Mouse (Mus musculus) lung, postnatal 14 days (tissue): Measurements from ENCODE around the gene Nat14.
"Not testable (repeated sequence)": the region's sequence is repeated elsewhere in the genome, so short reads cannot be mapped to it uniquely, and the experiment has no call there.

Experiments
- DNase-seq: peaks from one replicate; pipeline ENCODE4 v3.0.0; 2021

Nat14 gene

DNA sequence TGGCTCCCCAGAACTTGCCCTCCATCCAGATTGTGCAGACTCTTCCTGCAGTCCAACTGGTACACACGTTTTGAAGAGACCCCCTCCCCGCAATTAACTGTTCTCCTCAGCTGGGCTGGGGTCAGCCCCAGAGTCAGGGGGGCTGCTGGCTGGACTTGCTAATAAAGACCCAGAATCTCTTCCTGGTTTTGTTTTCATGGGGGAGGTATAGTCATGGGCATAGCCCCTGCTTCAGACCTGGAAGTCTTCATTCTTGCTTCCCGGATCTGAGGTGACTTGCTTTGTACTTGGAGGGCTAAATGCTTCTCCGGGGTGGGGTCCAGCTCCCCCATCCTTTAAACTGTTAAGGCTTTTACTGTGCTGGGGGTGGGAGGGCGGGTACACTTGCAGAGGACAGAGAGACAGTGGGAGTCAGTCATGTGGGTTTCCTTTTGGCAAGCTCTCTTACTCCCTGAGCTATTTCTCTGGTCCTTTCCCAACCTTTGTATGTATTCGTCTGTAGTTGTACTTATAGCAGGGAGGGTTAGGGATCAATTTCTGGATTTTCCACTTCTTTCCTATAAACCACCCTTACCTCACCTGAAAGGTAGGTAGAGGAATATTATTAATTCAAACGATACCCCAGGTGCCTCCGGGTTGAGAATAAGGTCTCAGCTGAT, at the start of gene Nat14:
TSS of gene Nat14 (plus strand) at position 205 of the 659 bp plus-strand sequence.
- DNase-seq = no peak

DNA sequence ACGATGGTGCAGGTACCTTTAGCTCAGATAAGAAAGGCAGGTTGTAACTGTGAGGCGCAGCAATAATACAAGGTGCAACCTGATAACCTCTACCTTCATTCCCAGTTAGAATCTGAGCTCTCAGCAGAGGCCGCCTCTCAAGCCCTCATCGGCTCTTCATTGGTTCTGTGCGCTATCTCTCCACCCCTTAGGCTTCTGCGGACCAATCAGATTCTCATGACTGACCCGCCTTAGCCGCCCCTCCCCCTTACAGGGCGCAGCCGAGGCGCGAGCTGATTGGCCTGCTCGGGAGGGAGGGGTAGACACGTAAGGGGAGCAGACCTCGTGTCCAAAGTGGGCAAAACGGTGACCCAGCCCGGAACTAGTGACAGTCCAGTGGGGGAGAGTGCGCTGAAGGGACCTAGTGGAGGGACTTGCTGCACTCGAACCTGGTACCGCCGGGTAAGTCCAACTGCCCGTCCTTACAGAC, 45.0 kb upstream of the Nat14 start, which contains the start of gene Isoc2a:
TSS of gene Isoc2a (plus strand) at position 401 of the 469 bp plus-strand sequence.
- peak; percentile 87 for DNase-seq

DNA sequence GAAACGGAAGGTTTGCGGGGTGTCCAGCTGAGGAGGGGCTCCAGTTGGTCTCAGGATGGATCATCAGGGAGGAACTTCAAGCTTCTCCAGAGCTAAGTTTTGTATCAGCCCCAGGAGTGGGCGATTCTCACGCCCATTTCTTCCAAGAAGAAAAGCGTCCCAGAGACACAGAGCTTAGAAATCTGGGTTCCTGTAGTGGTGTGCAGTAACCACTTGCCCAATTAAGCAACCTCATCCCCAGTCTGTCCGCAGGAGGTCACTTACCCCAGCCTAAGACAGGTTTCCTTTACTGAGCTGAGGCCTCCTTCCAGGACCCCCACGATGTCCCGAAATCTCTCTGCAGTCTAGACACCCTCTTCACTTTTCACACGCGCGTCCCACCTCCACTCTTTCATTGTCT, 44.6 kb upstream of the Nat14 start:
- no peak for DNase-seq

DNA sequence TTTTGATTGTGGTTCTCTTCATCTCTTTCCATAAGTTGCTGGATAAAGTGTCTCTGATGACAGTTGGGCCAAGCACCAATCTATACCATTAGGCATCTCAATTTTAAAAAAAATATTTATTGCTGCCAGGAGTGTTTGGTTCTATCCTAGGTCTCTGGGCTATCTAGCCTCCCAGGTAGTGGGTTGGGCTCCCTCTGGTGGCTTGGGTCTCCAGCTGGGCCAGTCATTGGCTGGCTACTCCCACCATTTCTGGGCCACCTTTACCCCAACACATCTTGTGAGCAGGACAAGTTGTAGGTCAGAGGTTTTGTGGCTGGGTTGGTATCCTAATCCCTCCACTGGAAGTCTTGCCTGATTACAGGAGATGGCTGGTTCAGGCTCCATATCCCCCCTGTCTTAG, 43.6 kb upstream of the Nat14 start:
- peak; percentile 28 for DNase-seq

DNA sequence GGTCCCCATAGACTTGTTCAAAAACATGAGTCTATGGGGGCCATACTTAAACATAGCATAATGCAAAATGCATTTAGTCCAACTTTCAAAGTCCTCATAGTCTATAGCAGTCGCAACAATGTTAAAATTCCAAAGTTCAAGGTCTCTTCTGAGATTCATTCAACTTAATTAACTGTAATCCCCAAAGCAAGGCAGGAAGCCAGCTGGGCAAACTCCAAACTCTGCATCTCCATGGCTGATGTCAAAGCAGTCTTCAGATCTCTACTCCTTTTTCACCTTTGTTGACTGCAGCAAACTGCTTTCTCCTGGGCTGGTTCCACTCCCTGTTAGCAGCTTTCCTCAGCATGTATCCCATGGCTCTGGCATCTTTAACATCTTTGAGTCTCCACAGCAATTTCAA, 42.8 kb upstream of the Nat14 start:
- not testable (repeated sequence) for DNase-seq

DNA sequence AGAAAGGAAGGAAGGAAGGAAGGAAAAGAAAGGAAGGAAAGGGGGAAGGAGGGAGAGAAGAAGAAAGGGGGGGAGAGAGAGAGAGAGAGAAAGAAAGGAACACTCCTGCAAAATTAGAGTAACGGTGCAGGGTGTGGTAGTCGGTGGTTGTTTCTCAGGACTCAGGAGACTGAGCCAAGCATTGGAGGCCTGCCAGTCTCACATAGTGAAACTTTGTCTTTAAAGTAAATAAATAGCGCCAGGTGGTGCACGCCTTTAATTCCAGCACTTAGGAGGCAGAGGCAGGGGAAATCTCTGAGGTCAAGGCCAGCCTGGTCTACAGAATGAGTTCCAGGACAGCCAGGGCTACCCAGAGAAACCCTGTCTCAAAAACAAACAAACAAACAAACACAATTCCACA, 35.1 kb upstream of the Nat14 start:
- peak; percentile 39 for DNase-seq

DNA sequence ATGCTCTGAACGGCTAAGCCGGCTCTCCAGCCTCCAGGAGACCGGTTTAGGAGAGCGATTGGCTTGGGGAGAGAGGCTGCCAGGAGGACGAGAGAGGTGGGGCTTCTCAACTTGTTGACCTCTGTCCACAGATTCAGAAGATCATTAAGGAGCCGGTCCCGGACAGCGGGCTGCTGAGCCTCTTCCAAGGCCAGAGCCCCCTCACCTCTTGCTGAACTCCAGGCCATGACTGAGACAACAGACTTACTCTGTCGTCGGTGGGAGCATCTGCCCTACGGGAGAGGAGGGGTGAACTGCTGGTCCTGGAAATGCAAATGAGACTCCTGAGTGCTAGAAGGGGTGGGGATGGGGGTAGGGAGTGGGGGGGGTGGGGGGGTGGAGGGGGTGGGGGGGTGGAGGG, 26.6 kb upstream of the Nat14 start:
- DNase-seq = no peak

DNA sequence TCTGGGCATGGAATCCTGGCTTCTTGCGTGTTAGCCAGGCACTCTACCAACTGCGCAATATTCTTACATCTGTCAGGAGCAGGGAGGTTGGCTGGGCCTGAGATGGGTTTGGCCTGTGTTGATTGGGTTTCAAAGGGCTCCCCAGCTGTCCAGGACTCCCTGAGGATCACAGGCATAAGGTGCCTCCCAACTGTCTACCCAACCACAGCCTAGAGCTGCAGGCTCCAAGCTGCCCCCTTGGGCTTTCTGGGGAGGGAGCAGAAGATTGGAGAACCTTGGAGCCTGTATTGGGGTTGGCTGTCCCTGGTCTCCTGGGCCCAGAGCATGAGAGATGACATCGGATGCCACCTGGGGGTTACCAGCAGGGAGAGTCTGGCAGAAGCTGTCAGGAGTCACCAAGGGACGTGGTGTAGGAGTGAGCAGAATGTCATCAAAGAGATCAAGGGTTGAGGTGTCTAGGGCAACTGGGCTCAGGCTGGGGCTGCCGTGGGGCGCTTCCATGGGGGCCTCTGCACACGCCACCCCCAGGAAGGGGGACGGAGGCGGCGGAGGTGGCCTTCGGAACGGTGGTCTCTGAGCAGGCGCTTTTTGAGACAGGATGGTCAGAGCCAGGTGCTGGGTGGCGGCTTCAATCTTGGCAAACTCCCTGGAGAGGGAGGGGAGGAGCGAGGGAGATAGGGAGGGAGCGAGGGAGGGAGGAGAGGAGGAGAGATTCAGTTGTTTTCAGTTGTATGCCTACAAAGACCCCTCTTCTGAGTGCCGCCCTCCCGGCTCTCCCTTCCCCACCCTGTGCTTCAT, 22.8 kb upstream of the Nat14 start:
- no peak for DNase-seq

DNA sequence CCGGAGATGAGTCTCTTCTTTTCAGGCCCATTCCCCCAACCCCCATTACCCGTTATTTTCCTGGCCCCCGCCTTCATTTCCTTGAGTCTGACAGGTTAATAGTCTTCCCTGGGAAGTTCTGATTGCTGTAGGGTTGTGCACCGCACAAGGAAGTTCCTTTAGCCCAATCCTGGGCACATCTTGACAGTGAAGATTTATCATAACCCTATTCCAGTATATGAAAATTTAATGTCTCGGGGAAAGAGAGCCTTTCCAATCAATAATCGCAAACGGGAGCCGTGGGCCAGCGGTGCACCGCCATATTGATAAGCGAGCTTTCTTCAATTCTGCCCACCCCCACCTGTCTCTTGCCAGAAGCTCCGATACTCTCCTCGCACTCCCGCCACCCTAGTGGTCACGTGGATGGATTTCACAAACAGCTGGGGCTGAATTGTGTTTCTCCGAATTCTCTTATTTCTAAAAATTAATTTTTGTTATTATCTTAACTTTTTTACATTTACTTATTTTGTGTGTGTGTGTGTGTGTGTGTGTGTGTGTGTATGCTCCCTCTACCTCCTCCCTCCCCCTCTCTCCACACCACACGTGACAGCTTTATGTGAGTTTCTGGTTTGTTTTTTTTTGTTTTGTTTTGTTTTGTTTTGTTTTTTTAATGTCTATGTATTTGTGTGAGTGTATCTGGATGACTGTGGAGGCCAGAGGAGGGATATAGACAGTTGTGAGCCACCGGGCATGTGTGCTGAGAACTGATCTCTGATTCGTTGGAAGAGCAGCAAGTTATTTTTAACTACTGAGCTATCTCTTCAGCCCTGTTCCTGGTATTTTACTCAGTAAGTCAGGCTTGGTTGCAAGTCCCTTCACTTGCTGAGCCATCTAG, 21.9 kb upstream of the Nat14 start:
- DNase-seq = peak; percentile 32

DNA sequence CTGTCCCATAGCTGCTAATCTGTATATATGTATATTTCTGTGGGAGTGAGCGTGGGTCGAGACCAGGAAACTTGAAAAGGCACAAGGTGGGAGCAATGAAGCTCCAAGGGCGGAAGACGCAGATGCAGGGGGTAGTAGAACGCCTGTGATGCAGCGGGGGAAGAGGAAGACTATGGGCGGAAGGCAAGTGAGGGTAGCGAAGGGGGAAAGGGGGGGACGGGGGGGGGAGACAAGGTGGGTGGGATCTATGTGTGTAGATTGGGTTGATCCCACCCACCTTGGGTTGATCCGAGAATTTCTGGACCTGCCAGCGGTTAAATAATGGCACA, 21.3 kb upstream of the Nat14 start:
- no peak for DNase-seq

DNA sequence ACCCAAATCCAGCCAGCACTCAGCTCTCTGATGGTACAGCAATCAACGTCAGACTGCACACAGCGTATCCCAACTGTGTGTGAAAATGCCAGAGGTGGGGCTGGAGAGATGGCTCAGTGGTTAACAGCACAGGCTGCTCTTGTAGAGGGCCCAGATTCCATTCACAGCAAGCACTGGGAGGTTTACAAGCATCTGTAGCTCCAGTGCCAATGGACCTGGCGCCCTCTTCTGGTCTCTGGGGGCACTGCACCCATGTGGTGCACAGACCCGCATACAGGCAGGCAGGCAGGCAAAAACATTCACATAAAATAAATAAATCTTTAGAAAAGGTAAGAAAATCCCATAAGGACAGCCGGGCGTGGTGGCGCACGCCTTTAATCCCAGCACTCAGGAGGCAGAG, 20.7 kb upstream of the Nat14 start:
- DNase-seq = no peak

DNA sequence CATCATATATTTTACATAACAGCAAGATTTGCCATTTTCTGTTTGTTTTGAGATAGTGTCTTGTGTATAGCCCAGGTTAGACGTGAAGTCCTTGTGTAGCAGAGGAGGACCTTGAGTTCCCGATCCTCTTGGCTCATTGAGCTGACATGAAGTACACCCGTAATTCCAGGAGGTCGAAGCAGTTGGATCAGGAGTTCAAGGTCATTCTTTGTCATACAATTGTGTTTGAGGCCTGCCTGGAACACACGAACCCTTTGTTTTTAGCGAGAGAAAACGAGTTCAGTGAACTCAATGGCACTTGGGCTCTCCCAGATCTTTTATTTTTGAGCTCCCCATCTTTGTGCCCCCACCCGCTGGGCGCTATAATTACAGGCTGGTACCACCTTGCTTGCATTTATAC, 19.4 kb upstream of the Nat14 start:
- DNase-seq = no peak

DNA sequence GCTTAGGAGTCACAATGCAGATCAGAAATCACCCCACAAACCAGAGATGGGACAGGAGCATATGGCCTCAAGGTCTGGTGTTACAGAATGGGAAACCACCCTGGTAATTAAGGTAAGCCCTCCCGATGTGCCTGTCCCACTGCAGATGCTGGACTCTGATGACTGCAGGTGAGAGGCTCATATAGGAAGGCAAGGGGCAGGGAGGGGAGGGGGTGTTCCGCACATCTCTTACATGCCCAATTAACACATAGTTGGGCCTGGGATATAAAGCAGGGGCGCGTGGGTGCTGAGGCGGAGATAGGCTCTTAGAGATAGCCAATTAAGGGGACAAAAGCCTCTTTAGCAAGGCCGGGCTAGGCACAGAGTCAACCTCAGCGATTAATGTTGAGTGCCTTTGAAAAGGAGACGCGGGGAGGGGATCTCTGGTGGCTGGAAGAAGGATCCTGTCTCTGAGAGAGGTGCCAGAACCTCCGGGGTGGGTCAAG, 15.3 kb upstream of the Nat14 start, which contains the start of gene Gm36210:
TSS of gene Gm36210 (minus strand) at position 51 of the 485 bp plus-strand sequence.
- DNase-seq = no peak

DNA sequence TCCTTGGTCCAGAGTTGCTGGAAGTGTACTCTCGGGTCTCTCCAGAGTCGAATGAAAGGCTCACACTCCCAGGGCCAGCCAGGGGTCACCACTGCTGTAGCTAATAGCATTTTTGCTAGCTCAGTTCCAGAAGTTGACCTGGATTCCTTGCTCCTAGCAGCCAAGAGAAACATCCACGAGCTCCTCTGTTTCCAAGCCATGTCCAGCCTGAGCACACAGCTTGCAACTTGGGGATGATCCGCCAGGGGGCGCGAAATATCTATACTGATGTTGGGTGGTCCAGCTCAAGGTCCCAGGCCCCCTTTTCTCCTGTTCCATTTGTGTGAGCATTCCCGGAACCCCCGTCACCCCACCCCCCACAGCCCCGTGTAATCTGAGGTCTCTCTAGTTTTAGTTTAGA, 10.3 kb upstream of the Nat14 start:
- peak; percentile 79 for DNase-seq

DNA sequence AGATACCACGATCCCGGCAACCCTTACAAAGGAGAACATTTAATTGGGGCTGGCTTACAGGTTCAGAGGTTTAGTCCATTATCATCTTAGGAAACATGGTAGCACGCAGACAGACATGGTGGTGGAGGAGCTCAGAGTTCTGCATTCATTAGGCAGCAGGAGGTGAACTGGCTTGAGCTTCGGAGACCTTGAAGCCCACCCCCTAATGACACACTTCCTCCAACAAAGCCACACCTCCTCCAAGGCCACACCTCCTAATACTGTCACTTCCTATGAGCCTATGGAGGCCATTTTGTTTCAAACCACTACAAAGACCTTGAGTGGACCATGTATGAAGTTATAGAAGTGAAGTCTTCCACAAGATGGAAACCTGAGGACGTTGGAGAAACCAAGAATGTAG, 9.6 kb upstream of the Nat14 start:
- DNase-seq = no peak

DNA sequence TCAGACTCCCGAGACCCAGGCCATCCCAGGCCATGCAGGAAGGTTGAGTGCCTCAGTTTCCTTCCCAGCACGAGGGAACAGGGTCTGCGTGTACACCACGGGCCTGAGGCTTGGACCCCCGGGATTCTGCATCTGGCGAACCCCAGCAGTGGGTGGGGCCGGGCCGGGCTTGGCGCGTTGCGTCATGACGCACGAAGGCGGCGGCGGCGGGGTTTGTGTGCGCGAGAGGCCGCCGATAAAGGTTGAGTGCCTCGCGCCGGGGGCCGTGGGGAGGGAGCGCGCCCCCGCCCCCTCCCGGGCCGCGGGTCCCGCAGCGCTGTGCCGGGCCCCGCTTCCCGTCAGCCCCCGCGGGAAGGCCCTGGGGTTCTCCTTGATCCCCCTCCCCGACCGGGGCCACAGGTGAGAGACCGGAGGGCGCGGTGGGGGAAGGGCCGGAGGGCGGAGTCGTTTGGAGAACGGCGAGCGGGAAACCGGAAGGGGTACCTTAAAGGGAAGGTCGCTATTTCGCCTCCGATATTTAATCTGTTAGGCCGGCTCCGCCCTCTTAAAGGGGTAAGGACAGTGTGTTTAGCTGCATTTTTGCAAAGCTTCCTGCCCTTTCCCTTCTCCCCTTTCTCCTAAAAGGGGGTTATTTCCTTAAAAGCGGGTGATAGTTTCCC, 6.7 kb upstream of the Nat14 start, which contains the start of gene Zfp628:
TSS of gene Zfp628 (plus strand) at position 211 of the 659 bp plus-strand sequence.
- peak; percentile 96 for DNase-seq

DNA sequence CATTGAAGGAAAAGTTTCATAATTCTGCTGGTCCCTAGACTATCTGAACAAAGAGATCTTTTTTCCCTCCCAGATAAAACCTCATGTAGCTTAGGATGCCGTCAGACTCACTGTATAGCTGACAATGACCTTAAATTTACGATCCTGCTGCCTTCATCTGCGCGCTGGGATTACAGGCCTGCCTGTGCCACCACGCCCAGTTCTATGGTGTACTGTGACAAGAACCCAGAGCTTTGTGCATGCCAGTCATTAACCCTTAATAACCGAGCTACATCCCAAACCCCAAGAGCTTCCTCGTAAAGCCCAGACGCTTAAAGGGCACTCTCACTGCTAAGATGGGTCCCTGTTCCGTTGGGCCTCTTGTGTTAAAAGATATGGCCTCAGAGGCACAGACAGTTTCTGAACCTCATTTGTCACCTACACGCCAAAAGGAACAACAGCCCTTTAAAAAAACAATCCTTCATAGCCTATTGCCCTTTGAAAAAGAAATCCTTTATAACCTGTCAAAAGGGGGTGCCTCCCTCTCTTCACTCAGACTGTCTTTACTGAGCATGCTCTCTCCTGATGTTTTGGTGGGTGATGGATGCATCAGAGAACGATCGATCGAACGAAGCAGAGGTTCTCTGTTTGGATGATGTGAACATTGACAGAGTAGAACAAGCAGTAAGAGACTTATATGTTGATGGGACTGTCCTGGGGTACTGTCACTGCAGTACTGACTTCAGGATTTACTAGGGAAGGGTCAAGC, 6.0 kb upstream of the Nat14 start:
- DNase-seq = no peak

DNA sequence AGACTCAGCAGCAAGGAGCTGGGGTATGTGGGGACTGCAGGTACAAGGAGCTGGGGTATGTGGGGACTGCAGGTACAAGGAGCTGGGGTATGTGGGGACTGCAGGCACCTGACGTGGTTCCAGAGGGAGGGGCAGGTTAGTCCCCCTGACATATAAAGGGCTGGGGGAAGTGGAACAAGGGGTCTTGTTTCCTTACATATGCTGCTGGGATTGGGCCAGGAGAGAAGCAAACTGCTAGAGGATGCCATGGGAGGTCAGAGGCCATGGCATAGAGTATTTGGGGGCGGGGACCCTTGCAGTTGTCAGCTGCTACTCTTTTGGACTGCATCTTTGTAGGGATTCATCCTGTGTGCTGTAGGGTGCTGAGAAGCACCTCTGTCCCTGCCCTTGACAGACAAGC, 4.3 kb upstream of the Nat14 start:
- no peak for DNase-seq

DNA sequence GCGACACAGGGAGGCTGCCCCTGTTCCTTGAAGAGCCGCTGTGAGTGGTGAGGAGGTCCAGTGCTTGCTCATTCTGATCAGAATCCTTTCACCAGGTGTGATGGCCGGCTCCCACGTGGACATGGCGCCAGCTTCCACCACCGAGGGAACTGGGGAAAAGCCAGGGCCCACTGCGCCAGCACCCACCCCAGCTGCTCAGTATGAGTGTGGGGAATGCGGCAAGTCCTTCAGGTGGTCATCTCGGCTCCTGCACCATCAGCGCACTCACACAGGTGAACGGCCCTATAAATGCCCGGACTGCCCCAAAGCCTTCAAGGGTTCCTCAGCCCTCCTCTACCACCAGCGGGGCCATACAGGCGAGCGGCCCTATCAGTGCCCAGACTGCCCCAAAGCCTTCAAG, 3.1 kb upstream of the Nat14 start:
- no peak for DNase-seq

DNA sequence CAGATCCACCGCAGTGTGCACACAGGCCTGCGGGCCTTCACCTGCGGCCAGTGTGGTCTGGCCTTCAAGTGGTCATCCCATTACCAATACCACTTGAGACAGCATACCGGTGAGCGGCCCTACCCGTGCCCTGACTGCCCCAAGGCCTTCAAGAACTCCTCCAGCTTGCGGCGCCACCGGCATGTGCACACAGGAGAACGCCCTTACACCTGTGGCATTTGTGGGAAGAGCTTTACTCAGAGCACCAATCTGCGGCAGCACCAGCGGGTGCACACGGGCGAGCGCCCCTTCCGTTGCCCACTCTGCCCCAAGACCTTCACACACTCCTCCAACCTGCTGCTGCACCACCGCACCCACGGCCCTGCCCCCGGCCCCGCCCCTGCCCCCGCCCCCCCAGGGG, 2.7 kb upstream of the Nat14 start:
- DNase-seq = no peak

DNA sequence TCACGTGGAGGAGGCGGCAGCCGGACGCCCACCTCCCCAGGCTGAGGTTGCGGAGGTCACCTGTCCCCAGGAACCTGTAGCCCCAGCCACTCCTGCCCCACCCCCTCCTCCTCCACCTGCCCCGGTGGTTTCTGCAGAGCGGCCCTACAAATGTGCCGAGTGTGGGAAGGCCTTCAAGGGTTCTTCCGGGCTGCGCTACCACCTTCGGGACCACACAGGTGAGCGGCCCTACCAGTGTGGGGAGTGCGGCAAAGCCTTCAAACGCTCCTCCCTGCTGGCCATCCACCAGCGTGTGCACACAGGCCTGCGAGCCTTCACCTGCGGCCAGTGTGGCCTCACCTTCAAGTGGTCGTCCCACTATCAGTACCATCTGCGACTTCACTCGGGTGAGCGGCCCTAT, 1.9 kb upstream of the Nat14 start:
- DNase-seq = no peak

DNA sequence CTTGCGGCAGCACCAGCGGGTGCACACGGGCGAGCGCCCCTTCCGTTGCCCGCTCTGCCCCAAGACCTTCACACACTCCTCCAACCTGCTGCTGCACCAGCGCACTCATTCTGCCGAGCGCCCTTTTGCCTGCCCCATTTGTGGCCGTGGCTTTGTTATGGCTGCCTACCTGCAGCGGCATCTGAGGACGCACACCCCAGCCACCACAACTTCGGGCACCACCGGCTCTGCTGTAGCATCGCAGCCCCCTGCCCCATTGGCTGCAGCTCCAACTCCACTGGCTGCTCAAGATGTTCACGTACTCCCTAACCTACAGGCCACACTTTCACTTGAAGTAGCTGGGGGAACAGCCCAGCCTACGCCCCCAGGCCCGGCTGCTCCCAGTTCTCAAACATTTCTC, 1.3 kb upstream of the Nat14 start:
- DNase-seq = no peak
